Mouse (Mus musculus) hindbrain, postnatal 0 days (tissue): ENCODE measurements around the gene Rnf216. TPM values are rescaled to one million over a fixed set of nuclear protein-coding genes. Genes with fewer than 3 reads are reported as not detected.
"Not testable (repeated sequence)": the region's sequence is repeated elsewhere in the genome, so short reads cannot be mapped to it uniquely, and the experiment has no call there.

Experiments
- ATAC-seq: fragments of 200-750 bp; cut with Nextera tagmentation; 2 replicates; pipeline ENCODE4 v1.8.0; 2017; ENCODE audit warnings: mild to moderate bottlenecking, moderate TSS enrichment, moderate library complexity
- DNase-seq: peaks from one replicate; pipeline ENCODE4 v3.0.0-alpha.2; 2015; ENCODE audit warnings: low spot score
- H3K27ac ChIP-seq: fragments of 300-500 bp; sonication (generic); 2 replicates; pipeline ENCODE4 v1.5.1; 2014; ENCODE audit warnings: mild to moderate bottlenecking
- H3K27me3 ChIP-seq: fragments of 300-500 bp; sonication (generic); 2 replicates; pipeline ENCODE4 v1.6.1; 2014; ENCODE audit warnings: low read length, mixed read lengths; ENCODE audit not compliant: insufficient read depth
- H3K36me3 ChIP-seq: fragments of 300-500 bp; sonication (generic); 2 replicates; pipeline ENCODE4 v1.6.1; 2014; ENCODE audit warnings: low read length, mixed read lengths; ENCODE audit not compliant: insufficient read depth
- H3K4me1 ChIP-seq: fragments of 300-500 bp; sonication (generic); 2 replicates; pipeline ENCODE4 v1.6.1; 2014; ENCODE audit warnings: antibody characterized with exemption, low read length, mixed read lengths; ENCODE audit not compliant: insufficient read depth
- H3K4me2 ChIP-seq: fragments of 300-500 bp; sonication (generic); 2 replicates; pipeline ENCODE4 v1.6.1; 2014; ENCODE audit warnings: low read depth, mild to moderate bottlenecking, low read length, moderate library complexity, mixed read lengths
- H3K4me3 ChIP-seq: fragments of 300-500 bp; sonication (generic); 2 replicates; pipeline ENCODE4 v1.5.1; 2014; ENCODE audit warnings: low read length
- H3K9ac ChIP-seq: fragments of 300-500 bp; sonication (generic); replicated peaks from 2 replicates; pipeline ENCODE4 v1.6.1; 2014; ENCODE audit warnings: mild to moderate bottlenecking, low read length, moderate library complexity, mixed read lengths
- H3K9me3 ChIP-seq: fragments of 300-500 bp; sonication (generic); 2 replicates; pipeline ENCODE4 v1.6.1; 2016; ENCODE audit warnings: low read length, mixed read lengths
- CTCF ChIP-seq: IDR thresholded peaks from 2 replicates; pipeline ENCODE4 v1.5.1; 2016; ENCODE audit warnings: antibody characterized with exemption, control low read depth, low read depth
- WGBS: fragments of 180-500 bp; shearing (Covaris S2); extraction: QIAGEN DNeasy Blood & Tissue Kit; methylation state at CpG from one replicate; pipeline ENCODE4 v1.1.7; 2014; 5-methylcytosine and 5-hydroxymethylcytosine counted together
- polyA plus RNA-seq: library from polyadenylated mRNA; unstranded; fragments of >200 nt; fragmentation: Nextera tagmentation; extraction: Ambion mirVana; gene quantifications from 2 replicates; pipeline ENCODE4 v1.2.1, GENCODE M21; 2015
- total RNA-seq: library from RNA; depleted of rRNA; stranded (reverse); fragments of >200 nt; gene quantifications from 2 replicates; pipeline ENCODE4 v1.2.3, GENCODE M21; 2014

Rnf216 gene
- total and polyA plus RNA-seq, 2 experiments from 2014 or later = 25.3 to 28.0 TPM

- 74% methylated on average over 3 of the region's 3 CpGs for WGBS
These were observed 34.7 kb upstream of the Rnf216 start, which contains the start of gene Olfr718-ps1 for GRCm38 (mm10) chr5:143147481-143147880. TSS of gene Olfr718-ps1 (minus strand) at chr5:143147581.

DNA sequence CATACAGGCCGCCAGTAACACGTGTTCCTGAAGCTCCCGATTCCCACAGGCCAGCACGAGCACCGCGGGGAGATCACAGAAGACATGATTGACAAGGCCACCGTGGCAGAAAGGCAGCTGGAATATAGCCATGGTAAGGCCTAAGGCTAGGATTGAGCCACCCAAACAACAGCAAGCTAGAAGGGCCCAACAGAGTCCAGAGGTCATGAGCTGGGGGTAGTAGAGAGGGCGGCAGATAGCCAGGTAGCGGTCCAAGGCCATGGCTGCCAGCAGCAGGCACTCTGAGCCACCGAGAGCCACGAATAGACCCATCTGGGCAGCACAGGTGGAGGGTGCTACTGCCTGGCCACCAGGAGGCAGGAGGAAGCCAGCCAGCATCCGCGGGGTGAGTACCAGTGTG is 24.8 kb upstream of the Rnf216 start:
- H3K9me3 ChIP-seq = no peaks in the 10 kb centered on the region
- H3K27me3 ChIP-seq = no peaks in the 10 kb centered on the region
- ATAC-seq = no peak
- H3K27ac ChIP-seq = no peak overlapping the region
- TF ChIP-seq CTCF = no peak
- 87% methylated on average over 13 of the region's 13 CpGs for WGBS
- no peak overlapping the region for H3K9ac ChIP-seq
- H3K4me1 ChIP-seq = no peaks in the 10 kb centered on the region
- no peak overlapping the region for H3K4me2 ChIP-seq
- no peak overlapping the region for H3K4me3 ChIP-seq
- DNase-seq = no peak
- no peaks in the 10 kb centered on the region for H3K36me3 ChIP-seq

More at GRCm38 (mm10) chr5:143147481-143147880, 34.7 kb upstream of the Rnf216 start, which contains the start of gene Olfr718-ps1:
- H3K4me2 ChIP-seq = no peak within 1 kb of the TSS
- no peak within 1 kb of the TSS for H3K9ac ChIP-seq
- H3K27me3 ChIP-seq = no peaks in the 10 kb centered on the region
- no peaks in the 10 kb centered on the region for H3K36me3 ChIP-seq
- no peaks in the 10 kb centered on the region for H3K4me1 ChIP-seq
- no peaks in the 10 kb centered on the region; the same call in 1 of the 2 replicates for H3K9me3 ChIP-seq
- ATAC-seq (no peak), DNase-seq (no peak)
- H3K4me3 ChIP-seq = no peak within 1 kb of the TSS
- TF ChIP-seq CTCF = no peak
- H3K27ac ChIP-seq = no peak within 1 kb of the TSS

- ATAC-seq (no peak), DNase-seq (no peak)
- WGBS = 89% methylated on average over 7 of the region's 7 CpGs
- Histone ChIP-seq H3K9me3 (no peaks in the 10 kb centered on the region), H3K4me1 (no peaks in the 10 kb centered on the region), H3K9ac (no peak overlapping the region), H3K27ac (no peak overlapping the region), H3K4me3 (no peak overlapping the region), H3K4me2 (no peak overlapping the region), H3K36me3 (no peaks in the 10 kb centered on the region), H3K27me3 (no peaks in the 10 kb centered on the region)
- TF ChIP-seq CTCF = no peak
These were observed 22.2 kb upstream of the Rnf216 start for GRCm38 (mm10) chr5:143135042-143135441.

- H3K4me2 ChIP-seq, H3K4me1 ChIP-seq, DNase-seq, H3K4me3 ChIP-seq, ATAC-seq, H3K27ac ChIP-seq, H3K9ac ChIP-seq, H3K27me3 ChIP-seq, H3K36me3 ChIP-seq, H3K9me3 ChIP-seq: not testable (repeated sequence)
- WGBS = 68% methylated on average over 3 of the region's 6 CpGs
These were observed 21.6 kb upstream of the Rnf216 start for GRCm38 (mm10) chr5:143134216-143135010.

- Histone ChIP-seq H3K4me3 (no peak overlapping the region), H3K4me1 (no peaks in the 10 kb centered on the region), H3K4me2 (no peak overlapping the region), H3K36me3 (no peaks in the 10 kb centered on the region), H3K27ac (no peak overlapping the region), H3K9ac (no peak overlapping the region), H3K27me3 (no peaks in the 10 kb centered on the region), H3K9me3 (no peaks in the 10 kb centered on the region)
- TF ChIP-seq CTCF = no peak
- ATAC-seq = no peak
- 87% methylated on average over 13 of the region's 13 CpGs for WGBS
- no peak for DNase-seq
These were observed 20.2 kb upstream of the Rnf216 start for GRCm38 (mm10) chr5:143132935-143133514.

GRCm38 (mm10) chr5:143130342-143130741 is 17.5 kb upstream of the Rnf216 start:
- no peak for ATAC-seq
- Histone ChIP-seq H3K36me3 (no peaks in the 10 kb centered on the region), H3K9me3 (no peaks in the 10 kb centered on the region), H3K9ac (no peak overlapping the region), H3K4me2 (no peak overlapping the region), H3K27ac (no peak overlapping the region), H3K4me1 (no peaks in the 10 kb centered on the region), H3K4me3 (no peak overlapping the region), H3K27me3 (no peaks in the 10 kb centered on the region)
- no peak for DNase-seq
- WGBS = 93% methylated on average over 7 of the region's 7 CpGs
- peak; percentile 29; the same call in 1 of the 2 replicates for TF ChIP-seq CTCF

GRCm38 (mm10) chr5:143129101-143129500 is 16.3 kb upstream of the Rnf216 start:
- DNase-seq = no peak

More at GRCm38 (mm10) chr5:143129101-143129500, 16.3 kb upstream of the Rnf216 start:
- Histone ChIP-seq H3K4me2 (no peak overlapping the region), H3K9ac (no peak overlapping the region), H3K4me1 (no peaks in the 10 kb centered on the region), H3K4me3 (no peak overlapping the region), H3K9me3 (no peaks in the 10 kb centered on the region), H3K27ac (no peak overlapping the region), H3K27me3 (no peaks in the 10 kb centered on the region), H3K36me3 (no peaks in the 10 kb centered on the region)
- no peak for ATAC-seq
- WGBS = 91% methylated on average over 16 of the region's 16 CpGs
- TF ChIP-seq CTCF = no peak
